Mouse (Mus musculus) kidney, adult 18-20 months (tissue): ENCODE results near the gene Rhoj.
A peak's percentile ranks its signal among the peaks of the same experiment; 100 is the strongest.

ENCODE experiments used
- DNase-seq: peaks from one replicate; pipeline ENCODE4 v3.0.0; 2021

Rhoj gene

GRCm38 (mm10) chr12:75350750-75351149 lies 42.6 kb downstream of the Rhoj start:
- DNase-seq = no peak

- DNase-seq = no peak
Observed at GRCm38 (mm10) chr12:75351846-75352245, 43.7 kb downstream of the Rhoj start.

GRCm38 (mm10) chr12:75352410-75352809 lies 44.3 kb downstream of the Rhoj start:
- DNase-seq = peak; percentile 23

- no peak for DNase-seq
Observed at GRCm38 (mm10) chr12:75354354-75354753, 46.2 kb downstream of the Rhoj start.

GRCm38 (mm10) chr12:75357781-75358180 lies 49.7 kb downstream of the Rhoj start:
- no peak for DNase-seq

- no peak for DNase-seq
Observed at GRCm38 (mm10) chr12:75358714-75359113, 50.6 kb downstream of the Rhoj start.

GRCm38 (mm10) chr12:75359500-75359899 lies 51.4 kb downstream of the Rhoj start:
- no peak for DNase-seq

GRCm38 (mm10) chr12:75359921-75360482 lies 51.9 kb downstream of the Rhoj start:
- no peak for DNase-seq

GRCm38 (mm10) chr12:75362456-75362855 lies 54.3 kb downstream of the Rhoj start:
- no peak for DNase-seq

GRCm38 (mm10) chr12:75364416-75364815 lies 56.3 kb downstream of the Rhoj start:
- no peak for DNase-seq

- DNase-seq = no peak
Observed at GRCm38 (mm10) chr12:75365621-75366124, 57.6 kb downstream of the Rhoj start.

GRCm38 (mm10) chr12:75367371-75367770 lies 59.2 kb downstream of the Rhoj start:
- DNase-seq = no peak

- DNase-seq = no peak
Observed at GRCm38 (mm10) chr12:75368527-75368926, 60.4 kb downstream of the Rhoj start.

GRCm38 (mm10) chr12:75369418-75369851 lies 61.3 kb downstream of the Rhoj start:
- DNase-seq = no peak

- DNase-seq = no peak
Observed at GRCm38 (mm10) chr12:75374437-75374836, 66.3 kb downstream of the Rhoj start.

GRCm38 (mm10) chr12:75375060-75375459 lies 66.9 kb downstream of the Rhoj start:
- DNase-seq = no peak

- no peak for DNase-seq
Observed at GRCm38 (mm10) chr12:75376126-75376525, 68.0 kb downstream of the Rhoj start.

GRCm38 (mm10) chr12:75386731-75387130 lies 78.6 kb downstream of the Rhoj start:
- DNase-seq = no peak

GRCm38 (mm10) chr12:75387156-75387555 lies 79.0 kb downstream of the Rhoj start:
- DNase-seq = no peak

GRCm38 (mm10) chr12:75387846-75388245 lies 79.7 kb downstream of the Rhoj start:
- no peak for DNase-seq

- DNase-seq = no peak
Observed at GRCm38 (mm10) chr12:75388521-75388920, 80.4 kb downstream of the Rhoj start.

- peak; percentile 38 for DNase-seq
Observed at GRCm38 (mm10) chr12:75389308-75390135, 81.4 kb downstream of the Rhoj start.

- DNase-seq = no peak
Observed at GRCm38 (mm10) chr12:75391526-75391925, 83.4 kb downstream of the Rhoj start.
